Mouse (Mus musculus) E14TG2a.4 (cell line): ENCODE results near the gene Gpc1.

Source experiments
- CTCF ChIP-seq: conservative IDR thresholded peaks from 2 replicates; pipeline ENCODE4 v1.5.1; 2014; ENCODE audit warnings: low read length
- NANOG ChIP-seq: IDR thresholded peaks from 2 replicates; pipeline ENCODE4 v1.6.1; 2014; ENCODE audit warnings: borderline replicate concordance, low read length, mixed read lengths
- POU5F1 ChIP-seq: IDR thresholded peaks from 2 replicates; pipeline ENCODE4 v1.6.1; 2014; ENCODE audit warnings: low read length, borderline replicate concordance

DNA sequence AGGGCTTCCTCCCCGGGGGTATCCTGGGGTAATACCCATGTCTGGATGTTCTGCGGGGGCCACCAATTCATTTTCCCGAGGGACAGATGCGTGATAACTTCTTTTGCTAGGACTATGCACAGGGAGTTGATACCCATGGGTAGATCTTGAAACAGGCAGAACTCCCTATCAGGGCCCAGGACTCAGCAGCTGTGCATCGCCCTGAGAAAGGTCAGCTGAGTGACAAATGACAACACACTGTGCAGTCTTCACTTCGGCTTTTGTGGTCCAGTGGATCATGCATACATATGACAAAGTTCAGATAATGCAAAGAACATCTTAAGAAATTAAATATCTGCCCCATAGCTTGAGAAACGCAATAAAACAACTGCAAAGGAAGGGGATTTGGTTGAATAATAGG, 43.4 kb upstream of the Gpc1 start:
- TF ChIP-seq CTCF (no peak), NANOG (no peak), POU5F1 (no peak)
